In genomic region chr7:69585716-69586115, GRCm38 (mm10) we compare ENCODE assay signal across 20 mouse cellular contexts.
DNase-seq lines count a peak whose midpoint lies in the region; ATAC-seq and TF ChIP-seq lines count a peak whose summit lies in the region.
"Had no signal": no experiment of that assay in that cellular context is flagged by ENCODE, and none has a peak within 500 bp of the region (broad histone marks: within the 10 kb centered on the region; RNA-seq: fewer than 3 reads in every experiment).

No protein-coding gene starts in this region.

- no peaks in the 10 kb centered on the region for H3K36me3 ChIP-seq in intestine, postnatal 0 days (ENCODE audit: control insufficient read depth, insufficient read depth)
- H3K36me3 ChIP-seq in intestine, embryonic 15.5 days, result no peaks in the 10 kb centered on the region
- H3K36me3 ChIP-seq in midbrain, embryonic 12.5 days, result no peaks in the 10 kb centered on the region
- no peaks in the 10 kb centered on the region for H3K36me3 ChIP-seq in midbrain, embryonic 16.5 days (ENCODE audit: control insufficient read depth, insufficient read depth, low read length)
- H3K36me3 ChIP-seq in stomach, postnatal 0 days (ENCODE audit: control insufficient read depth, insufficient read depth, low read length), result no peaks in the 10 kb centered on the region
- H3K36me3 ChIP-seq: limb, embryonic 12.5 days; stomach, embryonic 15.5 days had no signal

- H3K4me2 ChIP-seq in intestine, postnatal 0 days (replicated peaks; ENCODE audit: low read depth), result no peak overlapping the region
- H3K4me2 ChIP-seq in intestine, embryonic 15.5 days (replicated peaks), result no peak overlapping the region
- no peak overlapping the region for H3K4me2 ChIP-seq in midbrain, embryonic 12.5 days (replicated peaks)
- no peak overlapping the region for H3K4me2 ChIP-seq in midbrain, embryonic 16.5 days (ENCODE audit: low read length)
- H3K4me2 ChIP-seq in stomach, postnatal 0 days (replicated peaks; ENCODE audit: low read depth), result no peak overlapping the region
- H3K4me2 ChIP-seq: heart, embryonic 11.5 days; limb, embryonic 12.5 days; stomach, embryonic 15.5 days had no signal

- no peak for ATAC-seq in intestine, postnatal 0 days
- ATAC-seq in intestine, embryonic 15.5 days, result no peak
- ATAC-seq in midbrain, embryonic 12.5 days (ENCODE audit: low FRiP score, low read depth), result peak; percentile 74
- no peak for ATAC-seq in midbrain, embryonic 16.5 days
- no peak for ATAC-seq in stomach, postnatal 0 days (ENCODE audit: low FRiP score, low TSS enrichment)
- ATAC-seq: activated CD4-positive, CD25-positive, alpha-beta regulatory T cell, adult 4 months; CD4-positive, CD25-positive, alpha-beta regulatory T cell, adult 4 months; inflammation-experienced regulatory T-cells, adult 6 months had no signal

- H3K4me1 ChIP-seq in intestine, postnatal 0 days (replicated peaks; ENCODE audit: control insufficient read depth, insufficient read depth, low read length), result no peaks in the 10 kb centered on the region
- no peaks in the 10 kb centered on the region for H3K4me1 ChIP-seq in intestine, embryonic 15.5 days (replicated peaks)
- peaks cover 8% of the 10 kb centered on the region for H3K4me1 ChIP-seq in midbrain, embryonic 12.5 days
- no peaks in the 10 kb centered on the region for H3K4me1 ChIP-seq in midbrain, embryonic 16.5 days (ENCODE audit: control insufficient read depth, insufficient read depth, low read length)
- H3K4me1 ChIP-seq in stomach, postnatal 0 days (replicated peaks; ENCODE audit: control insufficient read depth, insufficient read depth), result no peaks in the 10 kb centered on the region
- H3K4me1 ChIP-seq: stomach, embryonic 15.5 days had no signal

- H3K9me3 ChIP-seq in intestine, postnatal 0 days (ENCODE audit: control insufficient read depth), result no peaks in the 10 kb centered on the region
- H3K9me3 ChIP-seq in intestine, embryonic 15.5 days, result no peaks in the 10 kb centered on the region
- no peaks in the 10 kb centered on the region for H3K9me3 ChIP-seq in midbrain, embryonic 12.5 days
- no peaks in the 10 kb centered on the region for H3K9me3 ChIP-seq in midbrain, embryonic 16.5 days (replicated peaks; ENCODE audit: control insufficient read depth, low read length, poor library complexity, severe bottlenecking)
- H3K9me3 ChIP-seq in stomach, postnatal 0 days (ENCODE audit: control insufficient read depth, low read length), result no peaks in the 10 kb centered on the region
- H3K9me3 ChIP-seq: limb, embryonic 12.5 days; stomach, embryonic 15.5 days had no signal

- 44% methylated on average over 6 of the region's 6 CpGs for WGBS in intestine, postnatal 0 days
- WGBS in intestine, embryonic 15.5 days, result 56% methylated on average over 6 of the region's 6 CpGs
- WGBS in midbrain, embryonic 12.5 days, result 37% methylated on average over 6 of the region's 6 CpGs
- WGBS in midbrain, embryonic 16.5 days, result 28% methylated on average over 6 of the region's 6 CpGs
- 56% methylated on average over 6 of the region's 6 CpGs for WGBS in stomach, postnatal 0 days

- H3K27me3 ChIP-seq in intestine, postnatal 0 days (replicated peaks; ENCODE audit: control insufficient read depth, insufficient read depth, low read length), result no peaks in the 10 kb centered on the region
- H3K27me3 ChIP-seq in intestine, embryonic 15.5 days (replicated peaks), result no peaks in the 10 kb centered on the region
- H3K27me3 ChIP-seq in midbrain, embryonic 12.5 days, result peaks cover 10% of the 10 kb centered on the region; the same call in 1 of the 2 replicates
- H3K27me3 ChIP-seq in midbrain, embryonic 16.5 days (ENCODE audit: control insufficient read depth, insufficient read depth, low read depth, low read length), result no peaks in the 10 kb centered on the region
- no peaks in the 10 kb centered on the region for H3K27me3 ChIP-seq in stomach, postnatal 0 days (ENCODE audit: control insufficient read depth, insufficient read depth, low read length)
- H3K27me3 ChIP-seq: limb, embryonic 12.5 days; stomach, embryonic 15.5 days had no signal

- H3K9ac ChIP-seq in intestine, postnatal 0 days (ENCODE audit: low read depth, low read length), result no peak overlapping the region
- no peak overlapping the region for H3K9ac ChIP-seq in intestine, embryonic 15.5 days
- H3K9ac ChIP-seq in midbrain, embryonic 12.5 days (replicated peaks), result no peak overlapping the region
- no peak overlapping the region for H3K9ac ChIP-seq in midbrain, embryonic 16.5 days (ENCODE audit: low read depth, low read length)
- no peak overlapping the region for H3K9ac ChIP-seq in stomach, postnatal 0 days (ENCODE audit: low read length)
- H3K9ac ChIP-seq: limb, embryonic 12.5 days; liver, embryonic 14.5 days; stomach, embryonic 15.5 days had no signal

- TF ChIP-seq EP300 in stomach, postnatal 0 days (optimal IDR thresholded peaks at IDR 0.05), result no peak

- 0 out of 2 replicates have a peak, but pooled peaks have one; percentile 6 for TF ChIP-seq CTCF in intestine, postnatal 0 days (IDR thresholded peaks at IDR 0.05; ENCODE audit: low read depth)
- peak; percentile 38 for TF ChIP-seq CTCF in stomach, postnatal 0 days (IDR thresholded peaks at IDR 0.05; ENCODE audit: low read depth)

- no peak overlapping the region for H3K27ac ChIP-seq in intestine, postnatal 0 days (ENCODE audit: low read depth, low read length)
- no peak overlapping the region for H3K27ac ChIP-seq in intestine, embryonic 15.5 days
- H3K27ac ChIP-seq in midbrain, embryonic 12.5 days (replicated peaks), result no peak overlapping the region
- no peak overlapping the region for H3K27ac ChIP-seq in midbrain, embryonic 16.5 days (ENCODE audit: low read length)
- no peak overlapping the region for H3K27ac ChIP-seq in stomach, postnatal 0 days (replicated peaks)
- H3K27ac ChIP-seq: limb, embryonic 12.5 days; liver, embryonic 14.5 days; stomach, embryonic 15.5 days had no signal

- peak; percentile 40 for DNase-seq in embryo, embryonic 11 days
- no peak for DNase-seq in stomach, postnatal 0 days (ENCODE audit: low spot score)
- DNase-seq in layer of hippocampus, adult 18-20 months (ENCODE audit: low spot score in 2 of 2), result no peak
- DNase-seq: cerebellum, adult 11 months; cerebellum, postnatal 25 days; gastrocnemius, postnatal 36 days; heart, postnatal 36 days; lung, postnatal 36 days; spleen, adult 18-20 months had no signal

- H3K4me3 ChIP-seq in intestine, postnatal 0 days (ENCODE audit: low read depth, low read length), result no peak overlapping the region
- no peak overlapping the region for H3K4me3 ChIP-seq in intestine, embryonic 15.5 days (replicated peaks)
- H3K4me3 ChIP-seq in midbrain, embryonic 12.5 days, result no peak overlapping the region
- no peak overlapping the region for H3K4me3 ChIP-seq in midbrain, embryonic 16.5 days (ENCODE audit: low read depth, low read length)
- no peak overlapping the region for H3K4me3 ChIP-seq in stomach, postnatal 0 days (ENCODE audit: low read depth, low read length)
- H3K4me3 ChIP-seq: limb, embryonic 12.5 days; stomach, embryonic 15.5 days had no signal
